Mouse (Mus musculus) left cerebral cortex, adult 11 months (tissue): ENCODE measurements around the gene Lce1d.
"Not testable (repeated sequence)": the region's sequence is repeated elsewhere in the genome, so short reads cannot be mapped to it uniquely, and the experiment has no call there.

Source experiments
- DNase-seq: peaks from one replicate; pipeline ENCODE4 v3.0.0; 2022; ENCODE audit warnings: low spot score

Gene Lce1d

GRCm38 (mm10) chr3:92687110-92687509 is at the start of gene Lce1d:
Gene Lce1d (minus strand): TSS chr3:92687210.
- no peak for DNase-seq

- no peak for DNase-seq
These were observed 35.6 kb upstream of the Lce1d start for GRCm38 (mm10) chr3:92722631-92723030.

- no peak for DNase-seq
These were observed 33.2 kb upstream of the Lce1d start, which contains the start of gene Lce1f for GRCm38 (mm10) chr3:92720250-92720649. Gene Lce1f (minus strand): TSS chr3:92720350.

- no peak for DNase-seq
These were observed 28.1 kb upstream of the Lce1d start for GRCm38 (mm10) chr3:92715122-92715521.

- no peak for DNase-seq
These were observed 22.0 kb upstream of the Lce1d start, which contains the start of gene Lce1e for GRCm38 (mm10) chr3:92708974-92709373. Gene Lce1e (minus strand): TSS chr3:92709074.

GRCm38 (mm10) chr3:92694613-92695012 is 7.6 kb upstream of the Lce1d start:
- no peak for DNase-seq

GRCm38 (mm10) chr3:92691688-92692087 is 4.7 kb upstream of the Lce1d start:
- DNase-seq = no peak

GRCm38 (mm10) chr3:92689154-92689553 is 2.1 kb upstream of the Lce1d start:
- DNase-seq = not testable (repeated sequence)

- DNase-seq = no peak
These were observed 8.1 kb downstream of the Lce1d start, which contains the start of gene Lce1c for GRCm38 (mm10) chr3:92678947-92679346. Gene Lce1c (plus strand): TSS chr3:92679247.

- no peak for DNase-seq
These were observed 16.8 kb downstream of the Lce1d start, which contains the start of gene Lce1a2 for GRCm38 (mm10) chr3:92670215-92670614. Gene Lce1a2 (minus strand): TSS chr3:92670315.

- no peak for DNase-seq
These were observed 30.2 kb downstream of the Lce1d start, which contains the start of gene Lce1b for GRCm38 (mm10) chr3:92656826-92657225. Gene Lce1b (minus strand): TSS chr3:92656926.

- no peak for DNase-seq
These were observed 38.8 kb downstream of the Lce1d start, which contains the start of gene Lce1a1 for GRCm38 (mm10) chr3:92648207-92648606. Gene Lce1a1 (minus strand): TSS chr3:92648307.

- DNase-seq = no peak
These were observed 47.2 kb downstream of the Lce1d start for GRCm38 (mm10) chr3:92639854-92640253.

GRCm38 (mm10) chr3:92638653-92638991 is 48.4 kb downstream of the Lce1d start:
- DNase-seq = no peak

GRCm38 (mm10) chr3:92637745-92638652 is 49.0 kb downstream of the Lce1d start:
- DNase-seq = no peak
